Mouse (Mus musculus) embryo, embryonic 10.5 days (tissue): ENCODE data around the gene H2al1m.
"Not testable (repeated sequence)": the region's sequence is repeated elsewhere in the genome, so short reads cannot be mapped to it uniquely, and the experiment has no call there.

Experiments used
- DNase-seq: peaks from one replicate; pipeline ENCODE4 v3.0.0-alpha.2; 2015; ENCODE audit warnings: low spot score

H2al1m gene

GRCm38 (mm10) chrX:9283464-9283863 lies at the start of gene H2al1m:
Gene H2al1m (plus strand): TSS chrX:9283764.
- DNase-seq: not testable (repeated sequence)

- DNase-seq: no peak
Measured at GRCm38 (mm10) chrX:9240737-9241591, 42.6 kb upstream of the H2al1m start.

- DNase-seq: no peak
Measured at GRCm38 (mm10) chrX:9243381-9243864, 40.1 kb upstream of the H2al1m start.

GRCm38 (mm10) chrX:9244603-9245336 lies 38.8 kb upstream of the H2al1m start:
- no peak for DNase-seq

GRCm38 (mm10) chrX:9248911-9249310 lies 34.7 kb upstream of the H2al1m start:
- no peak for DNase-seq

GRCm38 (mm10) chrX:9253990-9254389 lies 29.6 kb upstream of the H2al1m start:
- no peak for DNase-seq

GRCm38 (mm10) chrX:9254901-9255300 lies 28.7 kb upstream of the H2al1m start:
- no peak for DNase-seq

GRCm38 (mm10) chrX:9256766-9257165 lies 26.8 kb upstream of the H2al1m start, which contains the start of gene Gm14862:
Gene Gm14862 (minus strand): TSS chrX:9256899.
- no peak for DNase-seq

GRCm38 (mm10) chrX:9257831-9258230 lies 25.7 kb upstream of the H2al1m start:
- no peak for DNase-seq

- DNase-seq: no peak
Measured at GRCm38 (mm10) chrX:9259267-9259666, 24.3 kb upstream of the H2al1m start.

GRCm38 (mm10) chrX:9271112-9271511 lies 12.5 kb upstream of the H2al1m start:
- no peak for DNase-seq

GRCm38 (mm10) chrX:9271947-9272459 lies 11.6 kb upstream of the H2al1m start:
- DNase-seq: no peak

GRCm38 (mm10) chrX:9272460-9273361 lies 10.9 kb upstream of the H2al1m start, which contains the start of gene Xk:
Gene Xk (plus strand): TSS chrX:9272756.
- peak; percentile 72 for DNase-seq

- no peak for DNase-seq
Measured at GRCm38 (mm10) chrX:9273377-9274002, 10.1 kb upstream of the H2al1m start.

- DNase-seq: no peak
Measured at GRCm38 (mm10) chrX:9274321-9274720, 9.2 kb upstream of the H2al1m start.

- not testable (repeated sequence) for DNase-seq
Measured at GRCm38 (mm10) chrX:9293140-9293829, 9.7 kb downstream of the H2al1m start.

- no peak for DNase-seq
Measured at GRCm38 (mm10) chrX:9298413-9298864, 14.9 kb downstream of the H2al1m start.

GRCm38 (mm10) chrX:9302791-9303190 lies 19.2 kb downstream of the H2al1m start:
- DNase-seq: no peak

- DNase-seq: no peak
Measured at GRCm38 (mm10) chrX:9303455-9303854, 19.9 kb downstream of the H2al1m start.

GRCm38 (mm10) chrX:9316457-9316856 lies 32.9 kb downstream of the H2al1m start:
- DNase-seq: not testable (repeated sequence)
